Mouse (Mus musculus) cerebellum, adult 8-10 months (tissue): ENCODE measurements around the gene Slc19a3.

Experiments used
- DNase-seq: peaks from one replicate; pipeline ENCODE4 v3.0.0; 2022

Gene Slc19a3

GRCm38 (mm10) chr1:83038109-83038672 is at the start of gene Slc19a3:
TSS of gene Slc19a3 (minus strand) at chr1:83038448.
- peak; percentile 8 for DNase-seq

GRCm38 (mm10) chr1:83084790-83085189 is 46.5 kb upstream of the Slc19a3 start:
- DNase-seq: no peak

GRCm38 (mm10) chr1:83077016-83077415 is 38.8 kb upstream of the Slc19a3 start:
- no peak for DNase-seq

GRCm38 (mm10) chr1:83076190-83076917 is 38.1 kb upstream of the Slc19a3 start:
- DNase-seq: no peak

GRCm38 (mm10) chr1:83075526-83076189 is 37.4 kb upstream of the Slc19a3 start:
- DNase-seq: no peak

- DNase-seq: no peak
These were observed 29.0 kb upstream of the Slc19a3 start for GRCm38 (mm10) chr1:83067205-83067604.

- DNase-seq: no peak
These were observed 28.3 kb upstream of the Slc19a3 start for GRCm38 (mm10) chr1:83066577-83066976.

GRCm38 (mm10) chr1:83064851-83065250 is 26.6 kb upstream of the Slc19a3 start:
- DNase-seq: peak; percentile 18

- DNase-seq: no peak
These were observed 22.4 kb upstream of the Slc19a3 start, which contains the start of gene Krtap28-13 for GRCm38 (mm10) chr1:83060643-83061042. TSS of gene Krtap28-13 (plus strand) at chr1:83060930.

GRCm38 (mm10) chr1:83059278-83059677 is 21.0 kb upstream of the Slc19a3 start, which contains the start of gene A030005K14Rik:
TSS of gene A030005K14Rik (minus strand) at chr1:83059378.
- DNase-seq: no peak

GRCm38 (mm10) chr1:83058481-83058880 is 20.2 kb upstream of the Slc19a3 start:
- DNase-seq: no peak

GRCm38 (mm10) chr1:83044882-83045427 is 6.7 kb upstream of the Slc19a3 start, which contains the start of gene Gm47969:
TSS of gene Gm47969 (plus strand) at chr1:83044932.
- DNase-seq: no peak

GRCm38 (mm10) chr1:83042380-83042779 is 4.1 kb upstream of the Slc19a3 start, which contains the start of gene Krtap28-10:
TSS of gene Krtap28-10 (minus strand) at chr1:83042480.
- DNase-seq: no peak

GRCm38 (mm10) chr1:83039080-83039479 is 832 bp upstream of the Slc19a3 start:
- no peak for DNase-seq

GRCm38 (mm10) chr1:83036892-83037667 is 1.2 kb downstream of the Slc19a3 start:
- DNase-seq: no peak

GRCm38 (mm10) chr1:83034509-83034908 is 3.7 kb downstream of the Slc19a3 start:
- no peak for DNase-seq

GRCm38 (mm10) chr1:83032508-83032907 is 5.7 kb downstream of the Slc19a3 start:
- DNase-seq: no peak

GRCm38 (mm10) chr1:83031950-83032349 is 6.3 kb downstream of the Slc19a3 start:
- DNase-seq: no peak

- no peak for DNase-seq
These were observed 21.7 kb downstream of the Slc19a3 start for GRCm38 (mm10) chr1:83016556-83016955.

GRCm38 (mm10) chr1:83015329-83015879 is 22.8 kb downstream of the Slc19a3 start:
- no peak for DNase-seq

GRCm38 (mm10) chr1:83014477-83014876 is 23.8 kb downstream of the Slc19a3 start:
- DNase-seq: no peak

GRCm38 (mm10) chr1:83007471-83007870 is 30.8 kb downstream of the Slc19a3 start:
- DNase-seq: no peak
